Mouse (Mus musculus) monocyte, adult 2 months (primary cell): Measurements from ENCODE around the gene Sclt1.

Experiments used
- DNase-seq, 2 experiments: peaks; one replicate each; pipeline ENCODE4 v3.0.0; 2022; ENCODE audit warnings: low spot score in 2 of 2, low read depth in 1 of 2

The Sclt1 gene

DNA sequence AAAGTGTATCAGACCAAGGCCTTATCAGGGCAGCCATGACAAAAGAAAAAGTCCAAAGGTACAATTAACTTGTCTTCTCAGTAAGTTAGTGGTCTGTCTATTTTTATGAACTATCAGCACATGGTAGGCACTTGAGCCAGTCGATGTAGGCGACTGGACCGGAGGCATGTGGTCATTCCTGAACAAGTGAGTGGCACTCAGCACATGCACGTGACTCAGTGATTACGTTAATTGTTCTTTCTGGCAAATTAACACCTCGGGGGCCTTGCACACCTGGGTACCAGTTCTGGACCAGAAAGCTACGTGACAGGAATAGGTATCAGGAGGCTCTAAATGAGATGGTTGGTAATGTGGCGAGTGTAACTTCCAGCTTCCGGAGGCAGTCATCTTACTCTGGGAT, 135.3 kb downstream of the Sclt1 start:
- no peak for DNase-seq

DNA sequence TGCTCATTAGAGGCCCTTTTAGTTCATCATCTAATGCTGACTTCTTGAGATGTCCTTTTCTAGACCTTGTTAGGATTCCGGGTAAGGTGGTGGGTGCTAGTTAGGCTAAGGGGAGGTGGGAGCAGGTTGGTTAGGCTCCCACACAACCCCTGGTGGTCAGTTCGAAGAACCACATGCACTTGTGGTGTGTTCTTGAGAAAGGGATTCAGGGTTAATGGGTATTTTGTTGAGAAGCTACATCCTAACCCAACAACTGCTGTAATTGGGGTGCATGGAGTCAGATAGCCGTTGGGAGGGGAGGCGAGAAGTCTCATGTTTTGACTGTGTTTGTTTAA, 136.0 kb downstream of the Sclt1 start:
- DNase-seq, result no peak

DNA sequence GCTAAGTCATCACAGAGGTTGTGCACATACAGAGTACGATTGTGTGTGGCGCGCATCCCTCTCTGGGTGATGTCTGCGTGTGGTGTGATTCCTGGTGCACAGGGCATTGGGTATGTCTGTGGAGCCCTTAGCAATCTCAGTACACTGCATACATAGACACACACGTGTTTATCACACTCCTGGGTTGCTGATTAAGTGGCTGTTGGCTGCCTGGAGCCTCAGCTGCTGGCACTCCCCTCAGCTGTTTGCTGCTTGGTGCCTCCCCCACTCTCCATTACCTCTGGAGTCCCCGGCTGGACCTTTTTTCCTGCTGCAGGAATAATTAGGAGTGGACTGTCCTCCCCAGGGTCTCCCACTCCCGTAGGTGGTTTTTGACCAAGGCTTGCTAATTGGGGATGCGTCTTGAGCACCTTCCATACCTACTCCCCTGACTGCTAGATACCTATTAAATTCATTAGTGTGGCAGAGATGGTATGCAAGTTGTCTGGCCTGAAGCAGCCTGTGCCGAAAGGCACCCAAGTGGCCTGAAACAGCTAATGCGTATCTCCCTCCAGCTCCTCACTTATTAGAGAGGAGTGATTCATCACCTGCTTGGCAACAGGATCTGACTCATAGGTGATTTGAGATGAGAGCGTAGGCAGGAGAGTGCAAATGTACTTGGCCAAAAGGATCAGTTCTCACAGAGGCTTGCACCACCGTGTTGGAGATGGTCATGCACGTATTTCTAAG, 136.5 kb downstream of the Sclt1 start:
- DNase-seq, result no peak

DNA sequence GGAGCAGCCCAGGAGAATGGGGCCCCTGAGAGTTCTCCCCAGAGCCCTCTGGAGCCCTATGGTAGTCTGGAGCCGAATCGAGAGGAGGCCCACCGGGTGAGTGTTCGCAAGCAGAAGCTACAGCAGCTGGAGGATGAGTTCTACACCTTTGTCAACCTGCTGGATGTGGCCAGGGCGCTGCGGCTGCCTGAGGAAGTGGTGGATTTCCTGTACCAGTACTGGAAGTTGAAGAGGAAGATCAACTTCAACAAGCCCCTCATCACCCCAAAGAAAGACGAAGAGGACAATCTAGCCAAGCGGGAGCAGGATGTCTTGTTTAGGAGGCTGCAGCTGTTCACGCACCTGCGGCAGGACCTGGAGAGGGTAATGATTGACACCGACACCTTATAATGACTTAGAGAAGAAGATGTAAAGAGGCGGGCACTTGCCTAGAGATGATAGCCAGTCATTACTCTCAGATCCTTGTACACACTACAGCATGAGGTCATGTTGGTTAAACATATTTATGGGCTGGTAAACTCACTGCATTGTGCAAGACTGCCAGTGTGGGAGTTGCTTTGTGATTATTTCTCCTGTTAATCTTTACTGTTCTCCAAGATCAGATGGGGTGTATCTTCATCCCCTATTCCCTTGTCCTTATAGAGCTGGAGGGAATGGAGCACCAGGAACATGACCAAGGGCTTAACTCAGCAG, 137.5 kb downstream of the Sclt1 start:
- DNase-seq, result no peak

DNA sequence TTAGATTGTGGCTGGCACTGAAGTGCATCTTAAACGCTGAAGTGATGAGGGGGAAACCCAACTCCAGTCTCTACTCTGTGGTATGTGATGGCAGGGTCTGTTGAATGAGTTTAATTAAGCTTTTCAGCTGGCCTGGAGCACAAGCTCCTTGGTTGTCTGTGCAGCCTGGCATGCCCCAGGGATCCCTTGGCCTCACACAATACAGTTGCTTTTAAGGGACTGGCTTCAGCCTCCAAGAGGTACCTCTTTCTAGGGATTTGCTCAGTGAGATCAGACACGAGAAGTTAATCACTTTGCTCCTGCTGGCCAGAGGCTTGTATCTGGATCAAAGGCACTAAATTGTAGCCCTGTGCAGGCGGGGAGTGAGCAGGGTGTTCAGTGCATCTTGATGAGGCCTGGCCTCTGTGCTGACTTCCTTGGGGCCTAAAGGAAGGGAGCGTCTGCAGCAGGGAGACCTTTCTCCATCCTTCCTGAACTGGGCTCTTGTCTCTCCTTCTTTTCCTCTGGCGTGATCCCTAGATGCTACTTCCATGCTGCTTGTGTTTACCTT, 138.8 kb downstream of the Sclt1 start:
- DNase-seq, result no peak

DNA sequence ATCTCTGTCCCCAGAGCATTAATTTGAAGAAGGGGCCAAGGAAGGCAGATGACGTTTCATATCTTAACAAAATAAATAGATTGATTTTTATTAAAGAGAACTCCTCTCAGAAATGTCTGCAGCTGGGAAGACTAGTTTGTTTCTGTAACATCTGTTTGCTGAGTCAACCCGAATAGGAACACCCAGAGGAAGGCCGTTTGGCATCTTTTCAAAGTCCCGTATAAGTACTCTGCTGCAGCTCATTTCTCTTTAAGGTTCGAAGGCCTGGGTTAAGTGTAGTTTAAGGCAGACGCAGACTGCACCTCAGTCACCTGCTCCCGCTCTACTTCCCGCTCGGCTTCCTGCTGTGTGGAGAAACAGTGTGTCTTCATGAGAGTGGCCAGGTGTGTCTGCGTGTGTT, 139.4 kb downstream of the Sclt1 start:
- DNase-seq, result no peak

DNA sequence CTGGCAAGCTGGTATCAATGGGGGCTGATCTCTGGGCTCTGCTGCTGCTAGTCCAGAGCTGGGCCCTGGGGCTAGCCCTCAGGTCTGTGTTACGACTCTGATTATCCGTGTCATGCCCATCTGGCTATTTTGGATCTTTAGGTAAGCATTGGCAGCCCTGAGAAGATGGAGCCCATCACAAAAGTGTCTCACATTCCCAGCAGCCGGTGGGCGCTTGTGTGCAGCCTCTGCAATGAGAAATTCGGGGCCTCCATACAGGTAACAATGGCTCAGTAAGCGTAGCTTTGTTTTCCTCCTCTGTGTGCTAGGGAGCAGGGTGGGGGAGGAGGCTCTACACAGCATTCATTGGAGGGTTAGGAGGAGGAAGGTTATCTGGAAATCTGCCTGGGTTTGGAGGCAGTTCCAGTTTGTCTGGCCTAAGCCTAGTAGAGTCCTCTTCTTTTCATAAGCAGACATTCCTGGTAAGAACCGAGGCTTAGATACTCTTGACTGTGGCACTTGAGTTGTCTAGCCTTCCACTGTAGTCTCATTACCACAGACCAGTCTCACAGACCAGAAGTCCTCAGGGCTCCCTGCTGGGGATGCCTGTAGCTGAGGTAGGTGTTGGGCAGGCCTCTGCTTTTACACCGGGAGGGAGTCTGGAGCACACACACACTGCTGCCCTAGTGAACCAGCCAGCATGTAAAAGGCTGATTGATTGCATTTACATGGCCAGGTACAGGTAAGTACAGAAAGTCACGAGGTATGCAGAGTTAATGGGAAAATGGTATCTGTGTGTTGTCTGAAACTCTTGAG, 140.9 kb downstream of the Sclt1 start:
- no peak for DNase-seq

DNA sequence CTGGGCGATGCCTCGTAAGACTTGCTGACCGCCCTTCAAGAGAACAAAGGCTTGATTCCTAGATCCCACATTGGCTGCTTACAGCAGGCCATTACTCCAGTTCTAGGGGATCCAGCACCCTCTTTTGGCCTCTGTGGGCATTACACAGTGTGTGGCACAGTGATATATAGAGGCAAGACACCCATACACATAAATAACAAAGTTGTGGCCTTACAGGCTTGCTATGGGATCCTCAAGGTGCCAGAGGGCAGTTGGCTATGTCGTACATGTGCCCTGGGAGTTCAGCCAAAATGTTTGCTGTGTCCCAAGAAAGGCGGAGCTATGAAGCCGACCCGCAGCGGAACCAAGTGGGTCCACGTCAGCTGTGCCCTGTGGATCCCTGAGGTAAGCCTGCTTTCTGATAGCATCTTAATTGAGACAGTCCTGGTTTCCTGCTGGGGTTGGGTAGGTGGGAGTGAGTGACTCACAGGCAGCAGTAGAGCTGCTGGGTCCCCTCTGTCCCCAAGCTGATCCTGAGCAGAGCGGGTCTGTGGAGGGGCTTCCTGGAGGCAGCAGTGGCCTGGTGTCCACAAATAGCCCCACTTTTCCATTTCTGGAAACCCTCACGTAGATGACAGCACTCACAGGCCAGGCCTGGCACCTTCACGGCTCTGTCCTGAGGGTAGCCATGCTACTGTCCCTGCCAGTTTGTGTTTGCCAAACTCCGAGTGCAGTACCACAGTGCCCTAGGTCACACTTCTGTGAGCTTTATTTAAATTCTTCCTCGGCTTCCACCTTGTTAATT, 142.3 kb downstream of the Sclt1 start:
- no peak for DNase-seq

DNA sequence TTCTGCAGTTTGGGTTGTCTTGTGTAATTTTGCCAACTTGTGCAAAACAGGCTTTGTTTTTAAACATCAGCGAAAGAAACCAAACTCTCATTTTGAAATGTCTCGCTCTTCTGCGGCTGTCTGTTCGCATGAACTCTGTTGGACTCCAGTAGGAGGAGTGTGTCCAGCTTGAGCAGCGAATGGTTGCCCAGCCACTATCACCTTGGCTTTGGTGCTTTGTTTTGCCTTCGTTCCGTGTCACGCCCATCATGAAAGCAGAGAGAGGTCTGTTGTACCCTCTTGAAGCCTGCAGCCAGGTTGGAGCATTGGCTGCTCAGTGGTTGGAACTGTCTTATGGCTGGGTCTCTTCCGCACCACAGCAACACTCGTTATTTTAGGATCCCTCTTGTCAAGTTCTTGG, 143.1 kb downstream of the Sclt1 start:
- no peak for DNase-seq

DNA sequence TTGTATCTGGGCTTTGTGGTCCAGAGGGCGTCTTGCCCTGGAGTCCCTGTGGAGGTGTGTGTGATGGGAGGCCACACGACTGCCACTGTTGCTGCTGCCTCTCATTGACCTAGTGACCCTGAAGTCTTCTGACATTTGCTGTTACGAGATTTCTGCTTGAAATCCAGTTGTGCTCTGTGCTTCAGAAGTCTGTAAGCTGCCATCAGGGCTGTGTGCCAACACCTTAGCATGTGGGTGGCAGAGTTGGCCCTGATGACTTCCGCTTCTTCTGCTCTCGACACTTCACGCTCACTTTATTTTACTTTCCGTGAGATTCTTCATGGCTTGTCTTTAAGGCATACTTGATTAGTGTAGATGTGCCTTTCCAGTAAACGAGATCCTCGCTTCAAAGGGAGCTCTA, 143.9 kb downstream of the Sclt1 start:
- DNase-seq, result no peak

DNA sequence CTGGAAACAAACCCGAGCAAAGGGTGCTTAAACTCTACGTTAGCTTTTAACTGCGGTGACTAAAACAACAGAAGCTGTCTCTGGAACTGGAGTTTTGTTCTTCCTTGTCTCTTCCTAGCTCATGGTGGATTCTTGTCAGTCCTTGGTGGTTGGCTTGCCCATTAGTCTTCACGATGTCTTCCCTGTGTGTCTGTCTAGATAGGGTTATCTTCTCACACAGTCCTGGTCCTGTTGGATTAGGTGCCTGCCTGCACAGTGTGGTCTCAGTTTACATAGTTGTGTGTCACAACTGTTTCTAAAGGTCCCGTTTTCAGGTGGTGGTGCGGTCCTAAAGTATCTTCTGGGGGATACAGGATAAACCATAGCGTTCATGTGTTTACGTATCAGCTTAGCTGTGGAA, 145.3 kb downstream of the Sclt1 start:
- DNase-seq, result no peak

DNA sequence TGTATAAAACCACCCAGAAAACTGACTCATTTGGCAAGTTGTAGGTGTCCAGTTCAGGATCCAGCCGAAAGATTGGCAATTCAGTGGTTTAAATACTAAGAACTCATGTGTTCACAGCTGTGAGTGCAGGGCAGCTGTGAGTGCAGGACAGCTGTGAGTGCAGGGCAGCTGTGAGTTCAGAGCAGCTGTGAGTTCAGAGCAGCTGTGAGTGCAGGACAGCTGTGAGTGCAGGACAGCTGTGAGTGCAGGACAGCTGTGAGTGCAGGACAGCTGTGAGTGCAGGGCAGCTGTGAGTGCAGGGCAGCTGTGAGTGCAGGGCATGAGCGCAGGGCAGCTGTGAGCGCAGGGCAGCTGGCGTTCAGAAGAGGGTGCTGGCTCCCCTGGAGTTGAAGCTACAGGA, 147.3 kb downstream of the Sclt1 start:
- no peak for DNase-seq

DNA sequence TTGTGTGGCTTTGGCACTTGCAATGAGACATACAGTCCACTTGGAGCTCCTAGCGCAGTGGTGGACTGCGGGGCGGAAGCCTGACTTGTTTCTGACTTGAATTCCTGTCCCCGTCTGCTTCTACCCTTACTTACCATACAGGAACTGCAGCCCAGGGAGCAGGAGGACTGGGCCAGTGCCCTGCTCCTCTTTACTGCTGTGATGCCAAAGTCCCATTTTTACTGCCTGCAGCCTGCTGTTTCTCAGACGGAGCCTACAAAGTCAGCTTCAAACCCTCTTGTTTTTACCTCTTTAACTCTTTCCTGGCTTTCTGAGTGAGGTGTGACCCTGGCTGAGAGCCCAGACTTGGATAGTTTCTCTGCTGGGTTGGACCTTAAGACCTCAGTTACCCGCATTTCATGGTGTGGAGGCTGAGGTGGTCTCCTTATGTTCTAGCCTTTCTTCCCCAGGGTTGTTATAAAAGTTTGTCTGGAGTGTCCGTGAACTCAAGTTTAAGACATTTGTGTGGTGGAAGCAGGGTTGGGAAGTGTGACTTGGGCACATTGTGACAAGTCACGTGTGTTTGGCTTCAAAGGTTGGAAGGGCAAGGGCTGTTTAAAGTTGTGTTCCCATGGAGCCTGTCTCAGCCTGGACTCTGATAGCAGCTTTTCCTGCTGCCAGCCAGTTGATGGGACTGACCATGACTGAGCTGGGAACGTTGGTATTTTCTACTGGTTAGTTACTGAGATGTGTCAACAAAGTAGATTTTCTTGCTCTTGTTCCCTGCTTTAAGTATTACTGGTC, 148.0 kb downstream of the Sclt1 start:
- no peak for DNase-seq

DNA sequence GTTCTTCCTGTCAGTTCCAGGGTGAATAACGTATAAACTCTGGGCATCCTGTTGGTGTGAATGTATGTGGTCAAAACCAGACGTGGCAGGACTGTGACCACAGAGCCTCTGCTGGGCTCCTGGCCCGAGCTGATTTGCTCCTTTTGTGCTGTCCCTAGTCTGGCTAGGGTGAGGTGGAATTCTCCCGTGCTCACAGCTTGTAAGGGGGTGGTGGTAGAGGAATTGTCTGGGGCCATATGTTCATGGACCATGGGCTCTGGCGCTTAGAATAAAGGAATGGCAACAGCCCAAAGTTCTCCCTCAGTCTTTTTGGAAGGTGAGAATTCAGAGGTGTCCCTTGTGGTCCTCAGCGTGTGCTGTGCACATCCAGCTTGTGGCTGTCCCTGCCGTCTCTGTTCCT, 149.5 kb downstream of the Sclt1 start:
- no peak for DNase-seq

DNA sequence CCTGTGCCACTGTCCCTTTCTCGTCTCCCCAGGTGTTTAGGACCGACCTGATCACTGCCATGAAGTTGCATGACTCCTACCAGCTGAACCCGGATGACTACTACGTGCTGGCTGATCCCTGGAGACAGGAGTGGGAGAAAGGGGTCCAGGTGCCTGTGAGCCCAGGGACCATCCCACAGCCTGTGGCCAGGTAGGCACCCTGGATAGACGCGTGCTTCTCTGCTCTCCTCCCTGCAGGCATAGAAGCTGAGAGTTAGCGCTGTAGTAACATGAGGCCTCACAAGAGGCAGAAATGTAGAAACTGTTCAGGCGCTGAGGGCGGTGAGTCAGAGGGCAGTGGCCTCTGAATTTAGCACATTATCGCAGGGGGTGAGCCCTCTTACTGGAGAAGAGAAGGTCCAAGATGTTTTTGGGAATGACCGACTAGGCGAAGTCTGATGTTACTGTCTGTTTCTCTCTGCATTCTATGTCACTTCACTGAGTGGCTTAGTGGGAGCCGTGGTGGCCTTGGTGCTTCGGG, 150.6 kb downstream of the Sclt1 start:
- no peak for DNase-seq

DNA sequence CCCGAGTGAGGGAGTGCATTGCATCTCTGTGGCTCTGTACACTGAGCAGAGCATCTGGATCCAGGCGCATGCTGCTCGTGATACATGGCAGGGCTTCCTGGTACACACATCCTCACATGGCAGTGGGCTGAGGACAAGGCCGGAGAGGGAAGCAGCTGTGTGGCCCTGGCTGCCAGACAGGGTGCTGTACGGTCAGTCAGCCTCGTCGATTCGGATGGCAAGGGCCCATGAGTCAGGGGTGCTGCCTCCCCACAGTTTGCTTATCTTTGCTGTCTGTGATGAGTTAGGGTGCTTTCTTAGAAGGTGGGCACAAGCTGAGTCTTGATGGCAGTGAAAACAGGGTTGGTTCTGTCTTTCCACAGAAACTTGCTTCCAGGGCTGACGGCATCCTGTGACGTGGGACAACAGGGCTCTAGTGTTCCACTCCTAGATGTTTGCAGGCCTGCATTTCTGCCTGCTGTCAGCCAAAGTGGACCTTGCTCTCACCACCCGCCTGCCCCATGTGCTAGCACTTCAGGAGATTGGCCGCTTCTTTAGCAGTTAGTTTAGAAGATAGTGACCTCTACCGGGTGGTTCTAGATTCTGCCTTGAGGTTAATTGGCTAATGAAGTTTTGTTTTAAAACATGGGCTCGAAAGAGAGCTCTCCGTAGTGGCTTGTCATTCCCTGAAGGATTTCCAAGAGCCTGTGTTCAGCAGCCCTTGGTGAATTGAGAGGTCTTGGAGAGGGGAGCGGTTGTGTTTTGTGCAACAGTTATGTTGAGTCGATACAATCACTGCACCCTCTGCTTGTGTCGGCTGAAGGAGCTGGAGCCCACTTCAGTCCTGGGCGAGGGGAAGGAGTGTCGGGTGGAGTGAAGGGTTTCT, 151.4 kb downstream of the Sclt1 start:
- no peak for DNase-seq

DNA sequence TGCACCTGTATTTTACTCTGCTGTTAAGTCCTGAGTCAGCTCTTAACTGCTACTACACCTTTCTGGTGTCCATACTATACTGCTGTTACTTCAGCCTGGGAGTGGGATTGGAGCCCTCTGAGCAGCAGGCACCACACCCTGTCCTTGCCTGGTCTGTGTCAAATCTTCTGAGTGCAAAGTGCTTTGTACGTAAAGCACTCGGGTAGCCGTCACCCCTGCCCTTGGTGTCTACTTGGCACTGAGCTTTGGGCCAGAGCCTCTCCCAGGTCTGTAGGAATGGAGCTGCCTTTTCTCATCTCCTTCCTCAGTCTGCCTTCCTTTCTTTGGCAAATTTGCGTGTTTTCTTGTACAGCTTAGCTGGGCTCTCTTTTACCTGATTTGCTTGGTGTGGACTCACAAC, 152.3 kb downstream of the Sclt1 start:
- DNase-seq, result no peak

DNA sequence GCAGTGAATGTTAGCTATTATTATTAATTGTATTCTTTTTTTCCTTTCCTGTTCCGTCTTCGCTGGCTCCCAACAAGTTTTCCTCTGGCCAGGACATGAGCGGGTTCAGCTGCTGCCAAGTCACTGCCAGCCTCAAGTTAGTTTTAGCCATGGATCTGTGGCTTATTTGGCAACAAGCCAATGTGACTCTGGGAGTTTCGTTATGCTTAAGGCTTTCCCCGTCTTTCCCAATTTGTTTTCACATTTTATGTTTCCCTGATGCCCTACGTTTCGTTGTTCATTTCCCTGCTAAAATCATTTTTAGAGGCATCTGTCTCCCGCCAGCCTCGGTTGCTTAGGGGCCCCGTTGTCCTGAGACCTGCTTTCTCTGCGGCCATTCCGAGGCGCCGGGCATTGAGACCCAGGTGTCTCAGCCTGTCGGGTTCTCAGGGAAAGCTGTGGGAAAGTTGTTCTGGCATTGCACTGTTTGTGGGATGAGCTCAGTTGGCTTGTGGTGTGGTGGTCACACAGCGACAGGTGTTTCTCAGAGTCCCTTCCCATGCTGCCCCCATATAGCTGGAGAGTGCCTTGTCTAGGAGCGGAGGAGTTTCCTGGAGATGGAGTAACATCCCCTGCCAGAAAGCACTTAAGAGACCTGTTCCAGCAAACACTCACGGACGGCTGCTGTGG, 152.9 kb downstream of the Sclt1 start:
- DNase-seq, result no peak

DNA sequence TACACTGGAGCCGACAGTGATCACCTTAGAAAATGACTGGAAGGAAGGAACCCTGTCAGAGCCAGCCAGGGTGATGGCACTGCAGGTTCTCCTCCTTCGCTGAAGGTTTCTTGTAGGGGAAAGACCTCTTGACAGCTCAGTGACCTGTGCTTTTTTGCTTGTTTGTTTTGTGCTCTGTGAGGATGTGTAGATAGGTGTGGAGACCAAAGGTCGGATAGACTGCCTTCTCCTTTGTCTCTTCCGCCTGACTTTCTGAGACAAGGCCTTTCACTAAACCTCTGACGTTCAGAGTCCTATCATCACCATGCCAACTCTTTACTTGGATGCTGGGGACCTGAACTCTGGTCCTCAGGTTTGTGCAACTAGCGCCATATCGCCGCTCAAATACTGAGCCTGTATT, 153.8 kb downstream of the Sclt1 start:
- DNase-seq, result no peak
